Comparison of ENCODE assay signal across 38 mouse cellular contexts in genomic region chr13:90860888-90861431, GRCm38 (mm10). TPM values are rescaled to one million over a fixed set of nuclear protein-coding genes. Genes with fewer than 3 reads are reported as not detected.
DNase-seq lines count a peak whose midpoint lies in the region; ATAC-seq and TF ChIP-seq lines count a peak whose summit lies in the region.
"Had no signal": no experiment of that assay in that cellular context is flagged by ENCODE, and none has a peak within 500 bp of the region (broad histone marks: within the 10 kb centered on the region; RNA-seq: fewer than 3 reads in every experiment).

No protein-coding gene starts in this region.

- H3K4me2 ChIP-seq in forebrain, postnatal 0 days (ENCODE audit: low read depth) = no peak overlapping the region
- H3K4me2 ChIP-seq in forebrain, embryonic 12.5 days = no peak overlapping the region
- no peak overlapping the region for H3K4me2 ChIP-seq in heart, embryonic 13.5 days
- no peak overlapping the region for H3K4me2 ChIP-seq in heart, embryonic 11.5 days
- H3K4me2 ChIP-seq: hindbrain, embryonic 15.5 days; kidney, embryonic 15.5 days; limb, embryonic 13.5 days; liver, embryonic 13.5 days; midbrain, embryonic 12.5 days; neural tube, embryonic 12.5 days had no signal

- no peak overlapping the region for H3K27ac ChIP-seq in forebrain, postnatal 0 days (ENCODE audit: low read depth, low read length)
- H3K27ac ChIP-seq in forebrain, embryonic 12.5 days = no peak overlapping the region
- peak overlapping the region; percentile 54; the same call in 1 of the 2 replicates for H3K27ac ChIP-seq in heart, embryonic 13.5 days (replicated peaks)
- H3K27ac ChIP-seq in heart, embryonic 11.5 days (ENCODE audit: low read depth, low read length) = no peak overlapping the region
- H3K27ac ChIP-seq in embryonic fibroblast, embryonic 13.5 days (ENCODE audit: insufficient read depth, low read length) = 0 out of 2 replicates have a peak overlapping the region, but pooled peaks have one; percentile 3
- H3K27ac ChIP-seq: forebrain, embryonic 10.5 days; hindbrain, embryonic 10.5 days; hindbrain, embryonic 15.5 days; kidney, embryonic 15.5 days; layer of hippocampus, adult 2 months; limb, embryonic 13.5 days; liver, embryonic 13.5 days; midbrain, embryonic 12.5 days; neural tube, embryonic 12.5 days; stomach, postnatal 0 days had no signal

- no peak overlapping the region for H3K4me3 ChIP-seq in forebrain, postnatal 0 days (ENCODE audit: low read depth, low read length)
- H3K4me3 ChIP-seq in forebrain, embryonic 12.5 days (replicated peaks) = no peak overlapping the region
- H3K4me3 ChIP-seq in heart, embryonic 13.5 days = no peak overlapping the region
- H3K4me3 ChIP-seq in heart, embryonic 11.5 days (ENCODE audit: low read depth, low read length) = no peak overlapping the region
- H3K4me3 ChIP-seq in embryonic fibroblast, embryonic 13.5 days (ENCODE audit: insufficient read depth, low read length) = no peak overlapping the region
- H3K4me3 ChIP-seq: forebrain, embryonic 10.5 days; hindbrain, embryonic 10.5 days; hindbrain, embryonic 15.5 days; kidney, embryonic 15.5 days; layer of hippocampus, adult 2 months; limb, embryonic 13.5 days; liver, embryonic 13.5 days; megakaryocyte, embryonic 14.5 days; midbrain, embryonic 12.5 days; myocyte; neural tube, embryonic 12.5 days had no signal

- ATAC-seq in forebrain, postnatal 0 days = peak; percentile 27
- ATAC-seq in forebrain, embryonic 12.5 days (ENCODE audit: low FRiP score) = no peak
- no peak for ATAC-seq in heart, embryonic 13.5 days (ENCODE audit: extremely low read depth, insufficient number of reproducible peaks, low FRiP score, low TSS enrichment)
- no peak for ATAC-seq in heart, embryonic 11.5 days (replicated peaks; ENCODE audit: insufficient number of reproducible peaks, low FRiP score, low TSS enrichment)
- ATAC-seq: forebrain, embryonic 16.5 days; inflammation-experienced regulatory T-cells, adult 6 months; lung, postnatal 0 days had no signal

- DNase-seq in forebrain, postnatal 0 days = peak; percentile 9
- peak; percentile 16 for DNase-seq in right cerebral cortex, adult 18-20 months
- no peak for DNase-seq in right cerebral cortex, adult 2 months (ENCODE audit: low spot score in 2 of 2)
- DNase-seq in spleen, postnatal 4 days (ENCODE audit: low spot score in 2 of 2) = no peak
- DNase-seq: adrenal gland, postnatal 25 days; cerebellum, adult 18-20 months; cerebellum, postnatal 10 days; heart, postnatal 10 days; kidney, adult 18-20 months; kidney, postnatal 25 days; liver, embryonic 13.5 days; lung, adult 18-20 months; lung, postnatal 4 days; spleen, adult 18-20 months; thymus, adult 2 months; thymus, postnatal 36 days had no signal

- H3K4me1 ChIP-seq in forebrain, postnatal 0 days (ENCODE audit: insufficient read depth) = no peaks in the 10 kb centered on the region
- H3K4me1 ChIP-seq in forebrain, embryonic 12.5 days = no peaks in the 10 kb centered on the region
- H3K4me1 ChIP-seq in heart, embryonic 13.5 days = peaks cover 20% of the 10 kb centered on the region
- H3K4me1 ChIP-seq in heart, embryonic 11.5 days (ENCODE audit: control insufficient read depth, insufficient read depth, low read length) = peaks cover 2% of the 10 kb centered on the region; the same call in 1 of the 2 replicates
- H3K4me1 ChIP-seq in embryonic fibroblast, embryonic 13.5 days (ENCODE audit: control insufficient read depth, insufficient read depth, low read length) = no peaks in the 10 kb centered on the region
- H3K4me1 ChIP-seq: forebrain, embryonic 10.5 days; hindbrain, embryonic 10.5 days; hindbrain, embryonic 15.5 days; kidney, embryonic 15.5 days; liver, embryonic 13.5 days; midbrain, embryonic 12.5 days; neural tube, embryonic 12.5 days had no signal

- no peak for TF ChIP-seq POLR2A in embryonic fibroblast, embryonic 13.5 days (IDR thresholded peaks at IDR 0.05; ENCODE audit: low read depth, low read length)

- TF ChIP-seq CTCF in forebrain, postnatal 0 days (IDR thresholded peaks at IDR 0.05; ENCODE audit: low read depth) = no peak
- TF ChIP-seq CTCF in embryonic fibroblast, embryonic 13.5 days (IDR thresholded peaks at IDR 0.05; ENCODE audit: borderline replicate concordance, insufficient read depth, low read length) = no peak

- 68% methylated on average over 2 of the region's 2 CpGs for WGBS in forebrain, postnatal 0 days
- WGBS in forebrain, embryonic 12.5 days = 53% methylated on average over 2 of the region's 2 CpGs
- WGBS in heart, embryonic 13.5 days = 48% methylated on average over 2 of the region's 2 CpGs
- 42% methylated on average over 2 of the region's 2 CpGs for WGBS in heart, embryonic 11.5 days (ENCODE audit: insufficient replicate concordance)

- no peak overlapping the region for H3K9ac ChIP-seq in forebrain, postnatal 0 days
- no peak overlapping the region for H3K9ac ChIP-seq in forebrain, embryonic 12.5 days
- no peak overlapping the region for H3K9ac ChIP-seq in heart, embryonic 13.5 days
- no peak overlapping the region for H3K9ac ChIP-seq in heart, embryonic 11.5 days (ENCODE audit: low read depth, low read length)
- H3K9ac ChIP-seq: hindbrain, embryonic 15.5 days; kidney, embryonic 15.5 days; limb, embryonic 13.5 days; liver, embryonic 13.5 days; midbrain, embryonic 12.5 days; neural tube, embryonic 12.5 days had no signal

- H3K27me3 ChIP-seq in forebrain, postnatal 0 days (ENCODE audit: insufficient read depth, low read length) = no peaks in the 10 kb centered on the region
- no peaks in the 10 kb centered on the region for H3K27me3 ChIP-seq in forebrain, embryonic 12.5 days
- H3K27me3 ChIP-seq in heart, embryonic 13.5 days (replicated peaks) = no peaks in the 10 kb centered on the region
- no peaks in the 10 kb centered on the region for H3K27me3 ChIP-seq in heart, embryonic 11.5 days (ENCODE audit: control insufficient read depth, insufficient read depth, low read length)
- H3K27me3 ChIP-seq: hindbrain, embryonic 15.5 days; kidney, embryonic 15.5 days; limb, embryonic 13.5 days; liver, embryonic 13.5 days; megakaryocyte, embryonic 14.5 days; midbrain, embryonic 12.5 days; neural tube, embryonic 12.5 days had no signal

- no peaks in the 10 kb centered on the region for H3K36me3 ChIP-seq in forebrain, postnatal 0 days (ENCODE audit: insufficient read depth)
- no peaks in the 10 kb centered on the region for H3K36me3 ChIP-seq in forebrain, embryonic 12.5 days (replicated peaks)
- no peaks in the 10 kb centered on the region for H3K36me3 ChIP-seq in heart, embryonic 13.5 days
- H3K36me3 ChIP-seq in heart, embryonic 11.5 days (ENCODE audit: control insufficient read depth, insufficient read depth, low read length) = no peaks in the 10 kb centered on the region
- H3K36me3 ChIP-seq: forebrain, embryonic 10.5 days; G1E; hindbrain, embryonic 10.5 days; hindbrain, embryonic 15.5 days; kidney, embryonic 15.5 days; limb, embryonic 13.5 days; liver, embryonic 13.5 days; midbrain, embryonic 12.5 days; neural tube, embryonic 12.5 days had no signal

- no peaks in the 10 kb centered on the region for H3K9me3 ChIP-seq in forebrain, postnatal 0 days (ENCODE audit: low read length)
- no peaks in the 10 kb centered on the region for H3K9me3 ChIP-seq in forebrain, embryonic 12.5 days
- H3K9me3 ChIP-seq in heart, embryonic 13.5 days = no peaks in the 10 kb centered on the region
- H3K9me3 ChIP-seq in heart, embryonic 11.5 days (replicated peaks; ENCODE audit: control insufficient read depth, low read length) = no peaks in the 10 kb centered on the region
- H3K9me3 ChIP-seq: forebrain, embryonic 10.5 days; G1E; hindbrain, embryonic 10.5 days; hindbrain, embryonic 15.5 days; kidney, embryonic 15.5 days; limb, embryonic 13.5 days; liver, embryonic 13.5 days; megakaryocyte, embryonic 14.5 days; midbrain, embryonic 12.5 days; neural tube, embryonic 12.5 days had no signal

RNA-seq across cellular contexts. Expression of gene Atp6ap1l, which starts 44.2 kb away (rescaled TPM):
- total RNA-seq in forebrain, postnatal 0 days (2014; rRNA removed) = 7.5 and 8.2 TPM in 2 replicates
- 7.4 and 10.0 TPM in 2 replicates for polyA plus RNA-seq in forebrain, postnatal 0 days (2015; fragmentation: Nextera tagmentation; extraction: Ambion mirVana)
- 0.87 and 1.2 TPM in 2 replicates for polyA plus RNA-seq in forebrain, embryonic 12.5 days (2016; fragmentation: Nextera tagmentation; extraction: Ambion mirVana)
- polyA plus RNA-seq in heart, embryonic 13.5 days (2015; fragmentation: Nextera tagmentation; extraction: Ambion mirVana) = 0.76 and 0.92 TPM in 2 replicates
- polyA plus RNA-seq in heart, embryonic 11.5 days (2014; fragmentation: Nextera tagmentation; extraction: Ambion mirVana) = 0.24 and 0.92 TPM in 2 replicates
- polyA plus RNA-seq in embryonic fibroblast, embryonic 13.5 days (2011; ENCODE audit: insufficient read length, low read depth, missing spikeins) = not detected in 2 replicates
- total RNA-seq: adrenal gland, adult 18-20 months; adrenal gland, postnatal 25 days; common myeloid progenitor, adult 5-6 weeks; G1E; gastrocnemius, adult 8-10 months had no signal
- polyA plus RNA-seq: forebrain, embryonic 10.5 days; G1E; inflammation-experienced regulatory T-cells, adult 6 months; liver, embryonic 13.5 days; lung, postnatal 0 days; midbrain, embryonic 12.5 days; myocyte had no signal

Comparison
In these comparisons a context has a peak if more than half of its experiments do, and no peak if none do; other contexts are left out.
1. DNase-seq: peak in forebrain, postnatal 0 days (single experiment) and right cerebral cortex, adult 18-20 months (single experiment); none in right cerebral cortex, adult 2 months (0 of 2) and spleen, postnatal 4 days (0 of 2).
2. H3K27ac ChIP-seq: peak in heart, embryonic 13.5 days (single experiment) and embryonic fibroblast, embryonic 13.5 days (single experiment); none in forebrain, postnatal 0 days (single experiment), forebrain, embryonic 12.5 days (single experiment) and heart, embryonic 11.5 days (single experiment).